Mouse (Mus musculus) testis, adult 2 months (tissue): Measurements from ENCODE around the gene Fam189a1. TPM values are rescaled to one million over a fixed set of nuclear protein-coding genes. Genes with fewer than 3 reads are reported as not detected.

Source experiments
- H3K27ac ChIP-seq: fragments of 200-500 bp; 2 replicates; pipeline ENCODE4 v1.5.1; 2012; ENCODE audit warnings: low read depth, low read length; ENCODE audit not compliant: control insufficient read depth, insufficient read depth
- H3K27me3 ChIP-seq: fragments of 200-500 bp; 2 replicates; pipeline ENCODE4 v1.6.1; 2012; ENCODE audit warnings: mild to moderate bottlenecking, low read length, moderate library complexity; ENCODE audit not compliant: control insufficient read depth, insufficient read depth
- H3K36me3 ChIP-seq: fragments of 200-500 bp; 2 replicates; pipeline ENCODE4 v1.6.1; 2012; ENCODE audit warnings: mild to moderate bottlenecking, low read length; ENCODE audit not compliant: control insufficient read depth, insufficient read depth
- H3K4me1 ChIP-seq: fragments of 200-500 bp; 2 replicates; pipeline ENCODE4 v1.6.1; 2012; ENCODE audit warnings: low read length; ENCODE audit not compliant: control insufficient read depth, insufficient read depth
- H3K4me3 ChIP-seq: fragments of 200-500 bp; 2 replicates; pipeline ENCODE4 v1.5.1; 2012; ENCODE audit warnings: low read depth, mild to moderate bottlenecking, low read length, moderate library complexity, mixed read lengths; ENCODE audit not compliant: control insufficient read depth
- CTCF ChIP-seq: fragments of 200-500 bp; IDR thresholded peaks from 2 replicates; pipeline ENCODE4 v1.5.1; 2012; ENCODE audit warnings: low read depth, mild to moderate bottlenecking, inconsistent platforms, low read length, moderate library complexity; ENCODE audit not compliant: control insufficient read depth, insufficient read depth, insufficient replicate concordance
- POLR2A ChIP-seq: fragments of 200-500 bp; IDR thresholded peaks from 2 replicates; pipeline ENCODE4 v1.6.1; 2012; ENCODE audit warnings: low read depth, mild to moderate bottlenecking, inconsistent platforms, low read length, moderate library complexity; ENCODE audit not compliant: control insufficient read depth
- polyA plus RNA-seq: library from polyadenylated mRNA; depleted of rRNA; stranded (reverse); fragments of >200 nt; gene quantifications from 2 replicates; pipeline ENCODE4 v1.2.3, GENCODE M21; 2012

Fam189a1 gene
- polyA plus RNA-seq, 1 experiment: 1.1 TPM

DNA sequence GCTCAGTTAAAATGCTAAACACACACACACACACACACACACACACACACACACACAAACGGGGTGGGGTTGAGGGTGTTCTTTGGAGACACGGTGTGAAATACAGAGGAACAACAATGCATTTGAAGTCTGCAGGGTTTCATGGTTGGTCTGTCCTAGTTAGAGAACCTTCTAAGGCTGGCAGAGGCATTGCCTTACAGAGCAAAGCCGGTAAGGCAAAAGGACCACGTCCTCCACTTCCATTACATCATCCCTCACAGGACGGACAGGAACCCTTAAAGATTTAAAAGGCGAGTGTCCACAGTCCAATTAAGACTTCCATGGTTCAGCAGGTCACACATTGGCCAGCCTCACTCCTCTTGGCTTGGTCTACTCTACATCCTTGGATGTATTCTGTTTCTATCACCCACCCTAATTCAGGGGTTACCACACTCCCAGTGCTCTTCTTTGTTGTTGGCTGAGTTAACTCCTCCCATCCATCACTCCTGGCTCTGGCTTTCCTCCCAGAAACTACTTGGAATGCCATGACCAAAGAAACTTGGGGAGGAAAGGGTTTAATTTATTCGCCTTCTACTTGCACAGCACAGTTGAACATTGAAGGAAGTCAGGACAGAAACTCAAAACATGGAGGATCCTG is 96.1 kb downstream of the Fam189a1 start:
- no peak overlapping the region for H3K27ac ChIP-seq
- H3K4me1 ChIP-seq: no peaks in the 10 kb centered on the region
- H3K27me3 ChIP-seq: no peaks in the 10 kb centered on the region
- no peaks in the 10 kb centered on the region for H3K36me3 ChIP-seq
- no peak overlapping the region for H3K4me3 ChIP-seq
- TF ChIP-seq POLR2A (no peak), CTCF (no peak)

DNA sequence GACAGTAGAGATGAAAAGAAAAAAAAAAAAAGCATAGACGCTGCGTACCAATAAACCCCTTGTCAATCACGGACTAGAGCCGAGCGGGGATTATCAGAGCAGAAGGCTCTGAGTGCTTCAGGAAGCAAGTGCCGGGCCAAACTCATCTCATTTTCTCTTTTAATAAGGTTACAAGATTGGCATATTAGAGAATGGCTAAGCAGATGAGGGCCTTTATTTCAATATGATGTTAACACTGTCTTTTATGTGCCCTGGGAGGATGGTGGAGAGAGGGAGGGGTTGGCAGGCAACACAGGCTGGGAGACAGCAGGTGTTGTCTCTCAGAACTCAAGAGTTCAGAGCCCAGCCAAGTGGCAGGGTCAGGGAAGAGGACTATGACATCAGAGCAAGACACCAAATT is 99.5 kb downstream of the Fam189a1 start:
- no peaks in the 10 kb centered on the region for H3K4me1 ChIP-seq
- no peaks in the 10 kb centered on the region for H3K27me3 ChIP-seq

DNA sequence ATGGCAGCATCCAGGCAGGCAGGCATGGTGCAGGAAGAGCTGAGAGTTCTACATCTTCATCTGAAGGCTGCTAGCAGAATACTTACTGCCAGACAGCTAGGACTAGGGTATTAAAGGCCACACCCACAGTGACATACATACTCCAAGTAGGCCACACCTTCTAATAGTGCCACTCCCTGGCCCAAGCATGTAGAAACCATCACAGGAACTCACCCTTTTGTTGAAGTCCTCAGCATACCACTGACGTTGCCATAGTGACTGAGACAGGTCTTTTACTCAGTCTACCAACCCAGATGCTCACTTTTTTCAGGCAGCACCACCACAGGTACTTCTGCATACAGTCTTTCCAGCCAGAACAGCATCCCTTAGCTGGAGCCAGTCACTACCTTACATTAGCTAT is 104.4 kb downstream of the Fam189a1 start:
- Histone ChIP-seq H3K4me3 (peak overlapping the region; percentile 1; the same call in 1 of the 2 replicates), H3K4me1 (no peaks in the 10 kb centered on the region), H3K27me3 (no peaks in the 10 kb centered on the region), H3K36me3 (no peaks in the 10 kb centered on the region), H3K27ac (no peak overlapping the region)
- TF ChIP-seq POLR2A: no peak
- no peak for TF ChIP-seq CTCF

More for the DNA sequence above, 99.5 kb downstream of the Fam189a1 start:
- no peak overlapping the region for H3K27ac ChIP-seq
- no peaks in the 10 kb centered on the region for H3K36me3 ChIP-seq
- no peak overlapping the region for H3K4me3 ChIP-seq
- TF ChIP-seq CTCF: no peak
- no peak for TF ChIP-seq POLR2A

DNA sequence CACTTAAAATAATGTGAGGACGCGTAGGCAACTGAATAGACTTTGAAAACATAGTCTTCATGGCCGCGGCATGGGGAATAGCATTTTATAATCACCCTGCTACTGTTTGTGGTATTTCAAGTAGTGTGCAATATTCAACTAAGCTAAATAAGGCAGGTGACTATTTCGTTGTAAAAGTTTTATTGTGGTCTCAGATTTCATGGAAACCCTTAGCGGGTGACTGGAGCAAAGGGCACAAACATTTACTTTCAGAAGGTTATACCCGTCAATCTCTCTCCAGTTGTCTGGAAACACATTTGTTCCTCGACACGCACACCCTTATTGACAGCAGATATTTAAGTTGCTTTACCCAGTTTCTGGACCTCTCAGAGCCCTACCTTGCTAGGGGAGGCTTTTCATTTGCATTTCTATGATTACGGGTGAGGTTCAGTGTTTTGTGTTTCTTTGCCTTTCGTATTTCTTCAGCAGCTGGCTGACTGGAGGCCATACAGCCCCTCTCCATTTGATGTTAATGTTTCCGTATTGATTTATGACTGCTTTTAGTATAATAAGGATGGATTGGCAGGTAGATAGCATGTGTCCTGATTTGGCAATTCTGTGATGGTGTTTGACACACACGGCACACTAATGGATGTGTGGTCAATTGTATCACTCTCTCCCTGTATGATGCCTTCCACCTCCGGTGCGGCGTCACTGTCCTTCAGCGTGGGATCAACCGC is 107.0 kb downstream of the Fam189a1 start:
- no peak overlapping the region for H3K27ac ChIP-seq
- no peak for TF ChIP-seq CTCF
- no peak for TF ChIP-seq POLR2A
- H3K4me1 ChIP-seq: no peaks in the 10 kb centered on the region
- H3K27me3 ChIP-seq: no peaks in the 10 kb centered on the region
- H3K4me3 ChIP-seq: no peak overlapping the region
- H3K36me3 ChIP-seq: no peaks in the 10 kb centered on the region

DNA sequence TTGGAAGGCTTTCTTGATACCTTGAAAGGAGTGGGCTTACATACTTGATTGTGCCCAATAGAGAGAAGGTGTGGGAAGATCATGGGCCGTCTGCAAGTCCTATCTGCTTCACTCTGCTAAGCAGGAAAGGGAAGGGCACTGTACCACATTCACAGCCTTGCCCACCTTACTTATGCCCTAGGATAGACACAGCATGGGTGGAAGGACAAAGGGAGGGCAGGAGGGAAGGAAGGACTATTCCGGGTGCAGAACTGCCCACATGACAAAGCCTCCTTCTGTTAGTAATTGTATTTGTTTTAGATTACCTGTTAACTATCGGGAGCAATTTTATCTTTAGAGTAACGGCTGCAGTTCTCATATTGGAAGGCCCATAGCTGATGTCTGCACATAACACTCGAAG is 108.7 kb downstream of the Fam189a1 start:
- Histone ChIP-seq H3K27ac (no peak overlapping the region), H3K4me3 (no peak overlapping the region), H3K36me3 (no peaks in the 10 kb centered on the region), H3K27me3 (no peaks in the 10 kb centered on the region), H3K4me1 (no peaks in the 10 kb centered on the region)
- TF ChIP-seq CTCF: no peak
- TF ChIP-seq POLR2A: no peak

DNA sequence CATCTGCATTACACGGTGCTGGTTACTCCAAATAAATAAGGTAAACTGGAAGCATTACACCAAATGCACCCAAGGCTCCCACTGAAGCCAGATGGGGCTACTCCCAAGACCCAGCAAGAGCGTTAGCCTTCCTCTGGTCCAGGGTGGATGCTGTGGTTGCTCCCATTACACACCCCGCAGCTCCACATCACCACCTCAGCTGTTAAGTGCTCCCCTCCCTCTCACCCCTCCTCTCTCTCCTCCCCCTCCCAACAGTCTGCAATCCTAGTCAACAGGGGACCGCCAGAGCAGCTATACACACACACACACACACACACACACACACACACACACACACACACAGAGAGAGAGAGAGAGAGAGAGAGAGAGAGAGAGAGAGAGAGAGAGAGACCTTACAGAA is 109.7 kb downstream of the Fam189a1 start:
- Histone ChIP-seq H3K4me3 (no peak overlapping the region), H3K27ac (no peak overlapping the region), H3K36me3 (no peaks in the 10 kb centered on the region), H3K4me1 (no peaks in the 10 kb centered on the region), H3K27me3 (no peaks in the 10 kb centered on the region)
- TF ChIP-seq POLR2A (no peak), CTCF (no peak)

DNA sequence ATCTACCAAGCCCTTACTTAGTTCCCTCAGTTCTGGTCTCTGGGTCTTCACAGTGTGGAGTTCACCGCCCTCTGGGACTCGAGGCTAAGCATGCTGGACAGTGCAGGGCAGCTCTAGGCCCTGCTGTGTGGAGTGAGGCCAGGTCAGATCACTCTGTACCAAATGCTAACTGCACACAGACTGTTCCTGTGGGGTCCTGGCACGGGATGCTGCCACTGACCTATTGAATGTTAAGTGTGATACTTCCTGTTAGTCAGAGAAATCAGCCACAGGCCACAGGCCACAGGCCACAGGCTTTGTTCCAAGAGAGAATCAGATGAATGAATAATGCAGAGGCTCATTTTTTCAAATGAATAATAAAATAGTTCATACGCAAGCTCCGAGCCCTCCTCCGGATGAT is 112.1 kb downstream of the Fam189a1 start:
- H3K36me3 ChIP-seq: no peaks in the 10 kb centered on the region
- no peak for TF ChIP-seq CTCF
- no peak for TF ChIP-seq POLR2A
- no peak overlapping the region for H3K4me3 ChIP-seq
- no peaks in the 10 kb centered on the region for H3K4me1 ChIP-seq
- H3K27me3 ChIP-seq: no peaks in the 10 kb centered on the region
- no peak overlapping the region for H3K27ac ChIP-seq
